Mouse (Mus musculus): Measurements from ENCODE around the gene Lgi1.

Lgi1 gene

GRCm38 (mm10) chr19:38261351-38261750, 3.0 kb upstream of the Lgi1 start:
- no peak for DNase-seq (ENCODE audit: low spot score in 2 of 2)

- DNase-seq (ENCODE audit: low spot score in 2 of 2) = no peak
Observed at GRCm38 (mm10) chr19:38263829-38264504, 369 bp upstream of the Lgi1 start.

- no peak for DNase-seq (ENCODE audit: low spot score in 2 of 2)
Observed at GRCm38 (mm10) chr19:38265767-38266166, 1.4 kb downstream of the Lgi1 start.

- DNase-seq (ENCODE audit: low spot score in 2 of 2) = no peak
Observed at GRCm38 (mm10) chr19:38267469-38267868, 3.1 kb downstream of the Lgi1 start.

- DNase-seq (ENCODE audit: low spot score in 2 of 2) = no peak
Observed at GRCm38 (mm10) chr19:38271071-38271470, 6.7 kb downstream of the Lgi1 start.

GRCm38 (mm10) chr19:38273820-38274219, 9.5 kb downstream of the Lgi1 start:
- DNase-seq (ENCODE audit: low spot score in 2 of 2) = no peak

- DNase-seq (ENCODE audit: low spot score in 2 of 2) = no peak
Observed at GRCm38 (mm10) chr19:38274747-38275421, 10.5 kb downstream of the Lgi1 start.

- DNase-seq (ENCODE audit: low spot score in 2 of 2) = no peak
Observed at GRCm38 (mm10) chr19:38276226-38276625, 11.9 kb downstream of the Lgi1 start.

GRCm38 (mm10) chr19:38280242-38280641, 15.9 kb downstream of the Lgi1 start:
- no peak for DNase-seq (ENCODE audit: low spot score in 2 of 2)

GRCm38 (mm10) chr19:38282407-38282806, 18.1 kb downstream of the Lgi1 start:
- no peak for DNase-seq (ENCODE audit: low spot score in 2 of 2)

- no peak for DNase-seq (ENCODE audit: low spot score in 2 of 2)
Observed at GRCm38 (mm10) chr19:38288556-38288955, 24.2 kb downstream of the Lgi1 start.

- no peak for DNase-seq (ENCODE audit: low spot score in 2 of 2)
Observed at GRCm38 (mm10) chr19:38291432-38291831, 27.1 kb downstream of the Lgi1 start.

- DNase-seq (ENCODE audit: low spot score in 2 of 2) = no peak
Observed at GRCm38 (mm10) chr19:38298018-38298626, 33.8 kb downstream of the Lgi1 start.

- DNase-seq (ENCODE audit: low spot score in 2 of 2) = no peak
Observed at GRCm38 (mm10) chr19:38308116-38308515, 43.8 kb downstream of the Lgi1 start.

- DNase-seq (ENCODE audit: low spot score in 2 of 2) = no peak
Observed at GRCm38 (mm10) chr19:38315099-38315498, 50.8 kb downstream of the Lgi1 start.

- DNase-seq (ENCODE audit: low spot score in 2 of 2) = no peak
Observed at GRCm38 (mm10) chr19:38316602-38317313, 52.4 kb downstream of the Lgi1 start.

GRCm38 (mm10) chr19:38318308-38318707, 54.0 kb downstream of the Lgi1 start:
- DNase-seq (ENCODE audit: low spot score in 2 of 2) = no peak

GRCm38 (mm10) chr19:38319168-38319567, 54.8 kb downstream of the Lgi1 start:
- no peak for DNase-seq (ENCODE audit: low spot score in 2 of 2)

GRCm38 (mm10) chr19:38320651-38321188, 56.4 kb downstream of the Lgi1 start:
- DNase-seq (ENCODE audit: low spot score in 2 of 2) = no peak

GRCm38 (mm10) chr19:38323726-38324125, 59.4 kb downstream of the Lgi1 start:
- DNase-seq (ENCODE audit: low spot score in 2 of 2) = no peak

- DNase-seq (ENCODE audit: low spot score in 2 of 2) = no peak
Observed at GRCm38 (mm10) chr19:38324147-38325028, 60.1 kb downstream of the Lgi1 start.
